Mouse (Mus musculus) 3T3-L1 (cell line): ENCODE results near the gene Nprl2.

Experiments
- DNase-seq: peaks from one replicate; pipeline ENCODE4 v3.0.0-alpha.2; 2015; ENCODE audit warnings: low read depth, low spot score

The Nprl2 gene

DNA sequence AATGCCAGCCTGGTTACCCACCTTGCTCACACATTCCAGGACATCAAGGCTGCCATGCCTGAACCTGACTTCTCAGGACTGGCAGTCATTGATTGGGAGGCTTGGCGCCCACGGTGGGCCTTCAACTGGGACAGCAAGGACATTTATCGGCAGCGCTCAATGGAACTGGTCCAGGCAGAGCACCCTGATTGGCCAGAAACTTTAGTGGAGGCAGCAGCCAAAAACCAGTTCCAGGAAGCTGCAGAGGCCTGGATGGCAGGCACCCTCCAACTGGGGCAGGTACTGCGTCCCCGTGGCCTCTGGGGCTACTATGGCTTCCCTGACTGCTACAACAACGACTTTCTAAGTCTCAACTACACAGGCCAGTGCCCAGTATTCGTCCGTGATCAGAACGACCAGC lies 35.8 kb downstream of the Nprl2 start:
- no peak for DNase-seq

DNA sequence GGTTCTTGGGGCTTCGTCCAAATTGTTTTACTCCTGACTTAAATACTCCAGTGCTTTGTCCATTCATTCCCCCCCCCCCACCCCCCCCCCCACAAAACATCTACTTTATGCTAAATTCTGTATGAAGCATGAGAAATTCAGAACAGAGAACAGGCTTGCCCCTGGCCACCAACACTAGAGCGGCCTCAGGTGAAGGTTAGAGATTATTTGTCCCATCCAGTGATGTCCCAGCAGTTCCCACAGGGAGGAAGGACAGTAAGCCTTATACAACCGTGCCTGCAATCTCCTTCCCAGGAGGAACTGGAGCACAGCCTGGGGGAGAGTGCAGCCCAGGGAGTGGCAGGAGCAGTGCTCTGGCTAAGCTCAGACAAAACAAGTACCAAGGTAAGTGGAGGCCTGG lies 36.6 kb downstream of the Nprl2 start, which contains the start of gene Naa80:
Gene Naa80, plus strand, starts transcription at position 301 of the 400 bp plus-strand sequence.
- DNase-seq = no peak

DNA sequence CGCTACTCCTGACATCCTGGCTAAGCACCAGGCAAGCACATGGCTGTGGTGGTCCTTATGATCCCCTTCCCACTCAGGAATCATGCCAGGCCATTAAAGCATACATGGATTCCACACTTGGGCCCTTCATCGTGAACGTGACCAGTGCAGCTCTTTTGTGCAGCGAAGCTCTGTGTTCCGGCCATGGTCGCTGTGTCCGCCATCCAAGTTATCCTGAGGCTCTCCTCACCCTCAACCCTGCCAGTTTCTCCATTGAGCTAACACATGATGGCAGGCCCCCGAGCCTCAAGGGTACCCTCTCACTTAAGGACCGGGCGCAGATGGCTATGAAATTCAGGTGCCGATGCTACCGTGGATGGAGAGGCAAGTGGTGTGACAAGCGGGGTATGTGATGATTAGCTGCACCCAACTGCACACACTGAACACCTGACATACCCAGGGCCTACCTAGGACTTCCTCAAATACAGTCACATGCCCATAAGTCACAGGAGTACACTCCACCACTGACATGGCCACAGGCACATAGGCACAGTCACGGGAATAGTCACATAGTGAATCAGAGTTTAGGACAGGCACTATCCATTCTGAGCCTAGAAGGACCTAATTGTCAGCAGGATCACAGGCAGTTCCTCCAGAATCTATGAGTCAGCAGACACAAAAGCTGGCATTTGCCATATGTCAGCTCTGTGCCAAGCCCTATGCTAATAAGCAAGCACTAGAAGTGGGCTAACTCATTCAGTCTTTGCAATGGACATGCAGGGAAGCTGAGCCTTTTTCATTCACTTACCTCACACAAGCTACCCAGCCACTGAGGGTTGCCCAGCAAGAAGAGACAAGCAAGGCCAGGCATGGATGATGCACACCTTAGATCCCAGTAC lies 37.2 kb downstream of the Nprl2 start:
- peak; percentile 82 for DNase-seq

DNA sequence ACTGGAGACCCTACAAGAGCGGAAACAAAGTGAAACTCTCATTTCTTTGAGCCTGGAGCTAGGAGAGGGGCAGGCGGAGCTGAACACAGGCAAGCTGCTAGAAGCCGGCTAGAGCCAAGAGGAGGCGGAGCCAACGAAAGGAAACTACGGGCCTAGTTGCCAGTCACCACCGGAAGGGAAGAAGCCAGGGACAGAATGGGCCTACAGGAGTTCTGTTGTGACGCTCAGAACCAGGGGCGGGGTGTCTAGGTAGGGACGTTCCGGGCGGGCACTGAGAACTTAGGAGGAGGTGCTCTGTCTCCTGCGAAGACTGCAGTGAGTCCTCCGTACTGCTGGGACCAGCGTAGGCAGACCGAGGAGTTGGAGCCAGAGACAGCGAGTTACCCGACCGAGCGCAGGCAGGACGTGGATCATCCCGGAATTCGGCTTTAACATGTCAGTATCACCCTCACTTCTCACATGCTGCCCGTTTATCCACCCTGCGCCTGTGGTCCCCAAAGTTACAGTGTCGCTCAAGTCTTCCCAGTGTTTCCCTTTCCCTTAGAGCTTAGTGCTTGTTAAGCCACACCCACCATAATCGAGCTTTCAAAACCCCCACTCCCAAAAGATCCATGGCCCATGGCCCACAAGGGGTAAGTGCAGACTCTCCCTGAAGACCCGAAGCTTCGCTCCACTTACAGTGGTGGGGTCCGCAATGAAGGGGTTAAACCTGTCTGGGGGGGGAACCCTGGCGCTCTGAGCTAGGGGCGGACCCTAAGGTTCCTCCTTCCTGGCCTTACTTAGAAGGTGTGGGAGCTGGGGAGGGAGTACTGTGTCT lies 38.7 kb downstream of the Nprl2 start, which contains the start of gene Hyal3:
Gene Hyal3, plus strand, starts transcription at position 318 of the 817 bp plus-strand sequence.
- DNase-seq = peak; percentile 97

DNA sequence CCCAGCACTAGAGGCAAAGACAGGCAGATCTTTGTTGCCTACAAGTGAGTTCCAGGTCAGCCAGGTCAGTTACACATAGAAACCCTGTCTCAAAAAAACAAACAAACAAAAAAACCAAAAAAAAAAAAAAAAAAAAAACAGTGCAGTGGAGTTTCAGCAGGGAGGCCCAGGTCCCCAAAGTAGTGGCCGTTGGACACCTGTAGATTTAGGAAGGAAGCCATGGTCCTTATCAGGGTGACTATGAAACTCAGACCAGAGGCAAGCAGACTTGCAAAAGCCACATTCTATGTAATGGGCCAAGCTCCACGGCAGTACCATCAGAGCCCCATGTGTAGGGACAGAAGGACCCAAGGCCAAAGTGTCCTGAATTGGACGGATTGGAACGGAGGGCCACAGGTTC lies 39.6 kb downstream of the Nprl2 start:
- DNase-seq = no peak

DNA sequence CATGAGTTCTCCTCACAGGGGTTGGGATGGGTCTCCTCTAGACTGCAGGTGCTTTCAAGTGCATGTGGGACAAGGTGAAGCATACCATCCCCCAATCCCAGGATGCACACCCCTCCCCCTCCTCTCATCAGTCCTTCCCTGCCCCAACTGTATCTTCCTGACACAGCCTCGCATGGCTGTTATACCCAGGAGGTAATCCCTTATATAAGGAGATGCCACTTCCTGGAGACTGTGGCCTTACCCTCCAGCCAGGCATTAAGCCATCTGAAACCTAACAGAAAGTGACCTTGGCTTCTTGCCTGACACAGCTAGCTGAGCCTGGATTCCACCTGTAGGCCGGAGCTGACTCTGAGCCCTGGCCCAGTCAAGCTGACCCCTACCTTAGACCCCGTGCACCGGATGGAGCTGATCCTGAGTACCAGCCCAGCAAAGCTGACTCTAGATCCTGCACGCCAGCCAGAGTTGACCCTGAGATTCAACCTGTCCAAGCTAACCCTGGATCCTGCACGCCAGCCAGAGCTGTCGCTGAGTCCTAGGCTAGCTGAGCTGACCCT lies 40.6 kb downstream of the Nprl2 start:
- no peak for DNase-seq

DNA sequence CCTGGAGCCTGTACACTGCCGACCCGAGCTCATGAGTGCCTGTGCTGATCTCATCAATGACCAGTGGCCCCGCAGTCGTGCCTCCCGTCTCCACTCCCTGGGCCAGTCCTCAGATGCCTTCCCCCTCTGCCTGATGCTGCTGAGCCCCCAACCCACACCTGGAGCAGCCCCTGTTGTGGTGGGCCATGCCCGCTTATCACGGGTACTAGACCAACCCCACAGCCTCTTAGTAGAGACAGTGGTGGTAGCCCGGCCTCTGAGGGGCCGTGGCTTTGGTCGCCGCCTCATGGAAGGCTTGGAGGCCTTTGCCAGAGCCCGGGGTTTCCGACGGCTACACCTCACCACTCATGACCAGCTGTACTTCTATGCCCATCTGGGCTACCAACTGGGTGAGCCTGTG lies 41.1 kb downstream of the Nprl2 start:
- no peak for DNase-seq

DNA sequence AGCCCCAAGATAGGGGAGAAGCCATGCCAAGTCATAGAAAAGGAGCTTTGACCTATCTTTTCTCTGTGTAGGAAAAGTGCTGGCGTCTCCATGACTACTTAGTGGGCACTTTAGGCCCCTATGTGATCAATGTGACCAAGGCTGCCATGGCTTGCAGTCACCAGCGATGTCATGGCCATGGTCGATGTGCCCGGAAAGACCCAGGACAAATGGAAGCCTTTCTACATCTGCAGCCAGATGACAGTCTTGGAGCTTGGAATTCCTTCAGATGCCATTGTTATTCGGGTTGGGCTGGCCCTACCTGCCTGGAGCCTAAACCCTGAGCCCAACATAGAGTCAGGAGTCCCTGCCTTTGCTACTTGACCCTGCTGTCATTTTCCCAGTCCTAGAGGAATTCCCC lies 44.5 kb downstream of the Nprl2 start:
- no peak for DNase-seq

DNA sequence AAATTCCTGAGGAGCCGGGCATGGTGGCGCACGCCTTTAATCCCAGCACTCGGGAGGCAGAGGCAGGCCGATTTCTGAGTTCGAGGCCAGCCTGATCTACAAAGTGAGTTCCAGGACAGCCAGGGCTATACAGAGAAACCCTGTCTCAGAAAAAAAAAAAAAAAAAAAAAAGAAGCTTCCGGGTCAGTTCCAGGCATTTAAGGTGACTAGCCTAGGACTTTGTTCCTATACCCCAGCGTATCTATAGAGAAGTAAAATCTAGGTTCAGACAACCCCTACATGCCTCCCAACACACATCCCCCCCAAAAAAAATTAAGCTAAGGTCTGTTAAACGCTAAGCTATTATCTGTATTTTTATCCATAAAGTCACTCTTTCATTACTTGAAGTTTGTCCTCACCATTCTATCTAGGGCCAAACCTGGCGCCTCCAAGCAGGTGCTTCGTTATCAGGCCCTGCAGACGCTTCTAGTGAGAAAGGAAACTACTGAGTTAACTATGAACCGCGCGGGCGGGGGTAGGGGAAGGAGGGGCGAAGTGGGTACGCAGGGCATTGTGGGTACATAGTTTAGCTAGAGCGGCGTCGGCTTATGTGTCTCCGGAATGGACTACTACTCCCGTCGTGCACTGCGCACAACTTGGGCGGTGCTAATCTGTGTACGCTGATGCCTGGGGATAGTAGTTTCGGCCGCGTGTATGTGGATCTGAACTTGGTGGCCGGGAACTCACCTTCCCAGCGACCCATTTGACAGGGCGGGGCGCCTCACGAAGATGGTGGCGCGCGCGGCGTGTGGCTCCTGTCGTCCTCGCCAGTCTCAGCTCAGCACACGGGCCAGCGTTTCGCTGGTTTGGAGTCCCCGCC lies 45.2 kb downstream of the Nprl2 start, which contains the start of gene Ifrd2:
Gene Ifrd2, plus strand, starts transcription at position 669 of the 859 bp plus-strand sequence.
- peak; percentile 98 for DNase-seq

DNA sequence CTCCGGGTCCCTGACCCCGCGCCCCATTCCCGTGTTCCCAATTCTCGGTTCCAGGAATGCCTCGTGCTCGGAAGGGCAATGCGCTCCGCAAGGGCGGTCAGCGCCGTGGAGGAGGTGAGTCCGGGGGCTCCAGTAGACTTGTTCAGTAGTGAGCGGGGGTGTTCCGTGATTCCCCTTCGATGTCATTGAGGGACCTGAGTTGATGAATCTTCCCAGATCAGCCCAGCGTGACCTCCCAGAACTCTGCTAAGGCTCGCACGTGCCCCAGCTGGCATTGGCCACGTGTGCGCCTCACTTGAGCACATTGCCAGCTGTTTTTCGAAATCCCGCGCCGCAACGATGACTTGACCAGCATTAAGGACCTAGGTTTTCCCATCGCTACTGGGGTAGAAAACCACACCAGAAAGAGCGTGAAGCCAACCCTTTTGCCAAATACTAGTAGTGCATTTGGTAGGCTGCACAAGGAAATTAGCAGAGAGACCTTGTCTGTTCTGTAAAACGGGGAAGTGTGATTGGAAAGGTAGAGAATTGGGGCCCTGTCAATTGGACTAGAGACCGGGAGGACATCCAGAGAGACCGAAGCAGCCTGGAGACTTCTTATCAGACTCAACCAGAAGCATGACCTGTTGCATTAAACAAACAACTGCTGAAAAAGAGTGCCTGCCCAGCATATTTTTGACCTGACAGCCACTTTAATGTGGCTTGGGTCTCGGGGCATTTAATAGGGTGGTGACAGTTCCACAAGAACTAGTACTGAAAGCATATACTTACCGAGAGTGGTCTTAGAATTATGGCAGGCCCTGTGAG lies 46.0 kb downstream of the Nprl2 start:
- DNase-seq = peak; percentile 73

DNA sequence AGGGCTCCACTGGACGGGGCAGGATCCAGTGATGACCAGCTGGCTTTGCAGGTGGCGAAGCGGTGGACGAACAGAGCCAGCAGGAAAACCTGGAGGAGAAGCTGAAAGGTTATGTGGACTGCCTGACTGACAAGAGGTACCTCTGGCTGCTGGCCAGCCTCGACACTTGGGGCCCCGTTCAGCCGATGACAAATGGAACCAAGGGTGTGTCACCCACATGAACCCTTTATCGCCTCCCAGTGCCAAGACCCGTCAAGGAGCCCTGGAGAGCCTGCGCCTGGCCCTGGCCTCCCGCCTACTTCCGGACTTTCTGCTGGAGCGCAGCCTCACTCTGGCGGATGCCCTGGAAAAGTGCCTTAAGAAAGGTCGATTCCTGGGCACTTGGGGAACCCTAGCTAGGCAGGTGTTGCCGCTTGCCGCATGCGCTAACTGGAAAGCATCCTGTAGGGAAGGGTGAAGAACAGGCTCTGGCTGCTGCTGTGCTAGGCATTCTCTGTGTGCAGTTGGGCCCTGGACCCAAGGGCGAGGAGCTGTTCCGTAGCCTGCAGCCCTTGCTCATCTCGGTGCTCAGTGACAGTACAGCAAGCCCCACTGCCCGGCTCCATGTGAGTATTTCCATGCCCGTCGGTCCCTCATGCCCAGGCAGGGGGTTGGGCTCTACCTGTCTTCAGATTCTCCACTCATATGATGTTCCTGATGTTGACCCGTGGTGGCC lies 48.2 kb downstream of the Nprl2 start:
- no peak for DNase-seq

DNA sequence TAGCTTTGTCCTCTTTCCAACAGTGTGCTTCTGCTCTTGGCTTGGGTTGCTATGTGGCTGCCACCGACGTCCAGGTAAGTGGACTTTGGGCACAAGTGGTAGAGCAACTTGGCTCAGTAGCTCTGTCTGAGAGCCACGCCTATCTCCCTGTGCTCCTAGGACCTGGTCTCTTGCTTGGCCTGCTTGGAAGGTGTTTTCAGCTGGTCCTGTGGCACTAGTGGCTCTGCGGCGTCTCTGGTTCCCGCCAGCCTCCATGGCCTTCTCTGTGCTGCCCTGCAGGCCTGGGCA lies 48.7 kb downstream of the Nprl2 start:
- no peak for DNase-seq

DNA sequence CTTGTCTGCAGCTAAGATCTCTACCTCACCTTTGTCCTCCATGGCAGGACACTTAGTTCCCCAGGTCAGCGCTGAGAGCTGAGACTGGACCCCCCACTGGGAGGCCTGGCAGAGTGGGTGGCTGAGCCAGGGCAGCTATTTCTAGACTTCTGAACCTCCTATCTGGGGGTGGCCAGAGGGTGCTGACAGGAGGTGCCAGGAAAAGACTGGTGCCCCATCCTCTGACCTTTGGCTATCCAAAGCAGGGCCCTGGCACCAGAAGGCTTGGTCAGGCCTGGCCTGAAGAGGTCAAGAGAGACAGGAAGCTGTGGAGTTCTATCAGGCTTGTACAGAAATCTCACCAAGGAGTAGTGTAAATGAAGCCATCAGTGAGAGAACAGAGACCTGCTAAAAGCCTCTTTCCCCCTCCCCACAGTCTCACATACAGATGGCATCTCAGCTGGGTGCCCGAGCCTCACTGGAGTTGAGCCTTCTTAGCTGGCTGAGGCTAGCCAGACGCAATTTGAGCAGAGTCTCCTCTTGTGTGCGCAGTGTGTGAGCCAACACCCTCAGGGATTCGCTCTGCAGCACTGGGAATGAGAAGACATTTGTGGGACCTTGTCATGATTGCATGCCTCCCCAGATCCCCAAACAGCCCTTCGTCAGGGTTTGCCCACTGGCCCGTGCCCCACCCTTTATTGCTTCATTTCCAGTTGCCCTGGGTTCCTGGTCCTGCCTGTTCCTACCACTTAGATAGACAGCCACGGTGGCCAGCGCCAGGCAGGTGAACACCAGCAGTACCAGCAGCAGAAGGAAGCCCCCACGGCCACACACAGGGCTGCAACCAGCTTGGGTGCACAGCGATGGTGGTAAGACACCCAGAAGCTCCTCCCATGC lies 51.3 kb downstream of the Nprl2 start:
- no peak for DNase-seq

DNA sequence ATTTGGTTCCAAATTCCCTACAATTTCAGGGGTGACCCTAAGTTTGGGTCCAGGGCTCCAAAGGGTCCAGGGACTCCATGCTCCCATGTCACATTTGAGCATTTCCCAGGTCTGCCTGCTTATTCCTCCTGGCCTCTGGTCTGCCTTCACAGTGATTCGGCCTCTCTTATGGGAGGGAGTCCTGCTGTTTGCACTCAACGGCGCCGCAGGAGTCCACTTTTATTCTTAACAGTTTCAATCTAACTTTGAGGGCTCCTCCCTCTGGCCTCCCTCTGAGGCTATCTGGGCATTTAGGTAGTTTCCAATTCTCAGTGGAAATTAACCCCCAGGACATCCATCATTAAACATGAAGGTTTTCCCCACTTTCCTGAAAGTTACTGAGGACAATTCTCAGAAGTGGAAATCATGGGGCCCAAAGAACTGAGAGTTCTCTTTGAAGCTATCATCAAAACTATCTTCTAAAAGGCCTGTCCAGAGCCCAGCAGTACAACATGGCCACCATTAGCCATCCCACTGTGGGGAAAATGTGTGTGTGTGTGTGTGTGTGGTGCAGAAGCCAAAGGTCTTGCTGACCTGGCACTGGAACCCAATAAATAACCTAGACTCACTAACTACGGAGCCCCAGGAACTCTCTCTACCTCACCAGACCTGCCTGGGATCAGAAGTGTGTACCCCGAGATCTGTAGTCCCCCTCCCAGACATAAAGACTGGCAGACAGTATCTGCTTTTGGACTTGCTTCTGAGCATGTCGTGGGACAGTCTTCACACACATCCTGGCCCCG lies 52.4 kb downstream of the Nprl2 start:
- no peak for DNase-seq
